Mouse (Mus musculus) adrenal gland, adult (tissue): Measurements from ENCODE around the gene Lmod3.
A peak's percentile ranks its signal among the peaks of the same experiment; 100 is the strongest.

Source experiments
- DNase-seq, 2 experiments: peaks; one replicate each; pipeline ENCODE4 v3.0.0; 2022 to 2023; ENCODE audit warnings: low spot score in 1 of 2; ENCODE audit not compliant: inconsistent age in 2 of 2

The Lmod3 gene

DNA sequence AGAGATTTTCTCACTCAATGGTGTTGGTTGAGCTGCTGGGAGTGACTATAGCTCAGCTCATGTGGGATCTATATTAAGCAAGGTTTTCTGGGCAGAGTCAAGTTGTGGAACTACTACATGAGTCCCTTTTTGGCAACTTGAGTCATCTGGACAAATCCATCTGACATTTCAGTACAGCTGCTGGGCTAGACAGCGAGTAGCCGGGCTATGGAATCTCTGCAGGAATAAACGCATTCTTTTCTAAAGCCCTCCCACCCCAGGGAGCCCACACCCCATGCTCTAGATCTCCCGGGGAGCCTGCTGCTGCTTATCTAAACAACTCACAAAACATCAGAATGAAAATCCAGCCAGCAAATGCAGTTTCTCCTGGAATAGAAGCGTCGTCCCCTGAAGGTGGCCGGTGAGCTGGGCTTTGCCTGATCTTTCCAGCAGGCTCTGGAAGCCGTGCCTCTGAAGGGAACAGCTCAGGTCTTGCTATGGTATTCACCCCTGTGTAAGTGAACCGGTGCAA, at the start of gene Lmod3:
Gene Lmod3 (minus strand): TSS at position 49 of the 511 bp plus-strand sequence.
- no peak for DNase-seq

DNA sequence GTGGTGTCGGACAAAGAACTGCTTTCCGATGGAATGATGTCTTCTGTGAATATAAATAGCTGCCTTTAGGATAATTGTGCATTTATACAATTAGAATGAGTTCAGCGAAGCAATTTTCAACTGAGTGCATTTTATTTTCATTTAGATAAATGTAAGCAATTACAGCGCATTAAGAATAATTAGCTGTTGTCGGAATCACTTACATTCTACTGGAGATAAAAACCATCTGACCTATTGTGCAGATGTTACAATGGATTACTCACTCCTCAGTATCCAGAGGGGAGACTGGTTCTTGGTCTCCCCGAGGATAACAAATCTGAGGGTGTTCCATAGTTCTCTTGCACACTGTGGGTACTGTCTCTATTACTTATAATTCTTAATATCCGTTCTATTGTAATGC, 49.7 kb upstream of the Lmod3 start:
- no peak for DNase-seq

DNA sequence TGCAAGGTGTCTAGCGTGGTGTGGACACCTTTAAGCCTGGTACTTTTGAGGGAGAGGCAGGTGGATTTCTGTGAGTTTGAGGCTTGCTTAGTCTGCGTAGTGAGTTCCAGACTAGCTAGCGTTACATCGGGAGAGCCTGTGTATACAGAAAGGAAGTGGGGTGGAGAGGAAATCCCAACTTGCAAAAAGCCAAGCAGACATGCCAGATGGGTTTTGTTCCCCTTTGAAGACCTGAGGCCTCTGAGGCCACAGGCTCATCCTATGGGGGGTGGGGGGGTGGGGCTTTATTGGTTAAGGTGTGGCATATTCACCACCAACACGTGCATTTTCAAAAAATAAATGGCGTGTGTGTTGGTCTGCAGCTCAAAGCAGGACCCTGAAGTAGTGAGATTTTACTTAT, 48.1 kb upstream of the Lmod3 start:
- DNase-seq: no peak

DNA sequence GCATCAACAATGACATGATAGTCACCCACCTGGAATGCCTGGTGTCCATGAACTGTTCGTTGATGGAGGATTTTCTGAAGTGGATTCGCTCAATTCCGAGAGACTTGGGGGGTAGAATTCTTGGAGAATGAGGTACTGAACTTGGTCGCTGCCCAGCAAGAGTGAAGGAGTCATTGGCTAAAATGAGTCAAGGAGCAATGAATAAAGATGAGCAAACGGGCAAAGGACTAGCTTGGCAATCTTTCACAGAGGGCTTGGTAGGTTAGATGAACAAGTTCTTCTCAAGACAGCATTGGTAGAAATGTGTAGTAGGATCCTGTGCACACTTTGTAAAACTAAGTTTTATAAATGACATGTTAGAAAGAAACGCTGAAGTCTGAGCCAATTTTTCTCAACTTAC, 47.6 kb upstream of the Lmod3 start:
- no peak for DNase-seq

DNA sequence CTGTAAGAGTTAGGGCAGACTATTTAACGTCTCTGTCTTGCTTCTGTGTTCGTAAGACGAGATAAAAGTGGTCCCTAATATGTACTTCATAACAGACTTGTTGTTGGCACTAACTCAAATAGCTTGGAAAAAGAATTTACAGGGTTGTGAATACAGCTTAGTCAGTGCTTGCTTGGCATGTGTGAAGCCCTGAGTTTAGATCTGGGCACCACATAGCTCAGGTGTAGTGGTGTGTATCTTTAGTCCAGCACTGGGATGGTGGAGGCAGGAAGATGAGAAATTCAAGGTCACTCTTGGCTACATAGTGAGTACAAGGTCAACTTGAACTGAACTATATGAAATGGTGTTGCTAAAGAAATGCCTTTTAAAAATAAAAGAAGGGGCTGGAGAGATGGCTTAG, 44.6 kb upstream of the Lmod3 start:
- DNase-seq: no peak

DNA sequence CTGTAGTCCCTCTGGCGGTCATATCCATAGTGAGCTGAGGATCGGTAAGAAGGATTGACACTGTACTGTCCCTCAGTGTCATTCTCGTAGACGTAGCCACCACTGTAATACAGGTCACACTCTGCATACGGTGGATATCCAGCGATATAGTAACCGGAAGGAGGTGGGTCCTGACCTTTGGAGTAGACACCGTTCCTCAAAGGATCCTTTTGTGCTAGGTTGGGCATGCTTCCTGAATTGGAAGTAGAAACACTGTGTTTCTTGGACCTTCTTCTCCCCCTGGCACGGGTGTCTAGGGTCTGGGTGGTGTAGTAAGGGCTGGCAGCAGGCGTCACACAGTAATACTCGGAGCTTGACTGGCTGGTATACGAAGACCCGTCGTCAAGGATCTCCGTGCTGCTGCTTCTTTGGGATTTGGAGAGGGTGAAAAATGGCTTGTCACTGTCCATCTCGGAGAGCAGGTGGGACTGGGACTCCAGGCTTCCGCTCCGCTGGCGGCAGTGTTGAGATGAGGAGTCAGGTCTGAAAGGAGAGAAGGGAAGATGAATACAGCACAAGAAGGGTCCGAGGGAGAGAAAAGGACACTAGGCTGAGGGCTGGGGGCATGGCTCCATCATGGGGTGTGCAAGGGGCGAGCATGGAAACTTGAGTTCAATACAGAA, 43.4 kb upstream of the Lmod3 start:
- no peak for DNase-seq

DNA sequence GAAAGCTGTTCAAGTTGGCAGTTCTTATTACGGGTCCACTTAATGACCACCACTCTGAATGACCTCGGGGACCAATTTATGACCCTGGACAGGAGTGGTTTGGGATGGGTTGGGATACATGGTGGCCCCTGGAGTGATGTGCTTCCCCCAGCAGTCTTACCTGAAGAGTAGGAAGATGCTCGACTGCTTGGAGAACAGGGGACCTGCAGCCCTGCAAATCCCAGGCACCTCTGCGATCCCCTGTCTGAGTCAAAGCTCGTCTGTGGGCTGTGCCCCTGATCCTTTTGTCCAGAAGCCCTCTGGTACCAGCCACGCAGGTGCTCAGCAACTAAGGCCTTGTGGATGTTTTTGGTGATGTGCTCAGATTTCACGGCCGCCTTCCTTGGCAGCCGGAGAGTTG, 42.9 kb upstream of the Lmod3 start:
- DNase-seq: no peak

DNA sequence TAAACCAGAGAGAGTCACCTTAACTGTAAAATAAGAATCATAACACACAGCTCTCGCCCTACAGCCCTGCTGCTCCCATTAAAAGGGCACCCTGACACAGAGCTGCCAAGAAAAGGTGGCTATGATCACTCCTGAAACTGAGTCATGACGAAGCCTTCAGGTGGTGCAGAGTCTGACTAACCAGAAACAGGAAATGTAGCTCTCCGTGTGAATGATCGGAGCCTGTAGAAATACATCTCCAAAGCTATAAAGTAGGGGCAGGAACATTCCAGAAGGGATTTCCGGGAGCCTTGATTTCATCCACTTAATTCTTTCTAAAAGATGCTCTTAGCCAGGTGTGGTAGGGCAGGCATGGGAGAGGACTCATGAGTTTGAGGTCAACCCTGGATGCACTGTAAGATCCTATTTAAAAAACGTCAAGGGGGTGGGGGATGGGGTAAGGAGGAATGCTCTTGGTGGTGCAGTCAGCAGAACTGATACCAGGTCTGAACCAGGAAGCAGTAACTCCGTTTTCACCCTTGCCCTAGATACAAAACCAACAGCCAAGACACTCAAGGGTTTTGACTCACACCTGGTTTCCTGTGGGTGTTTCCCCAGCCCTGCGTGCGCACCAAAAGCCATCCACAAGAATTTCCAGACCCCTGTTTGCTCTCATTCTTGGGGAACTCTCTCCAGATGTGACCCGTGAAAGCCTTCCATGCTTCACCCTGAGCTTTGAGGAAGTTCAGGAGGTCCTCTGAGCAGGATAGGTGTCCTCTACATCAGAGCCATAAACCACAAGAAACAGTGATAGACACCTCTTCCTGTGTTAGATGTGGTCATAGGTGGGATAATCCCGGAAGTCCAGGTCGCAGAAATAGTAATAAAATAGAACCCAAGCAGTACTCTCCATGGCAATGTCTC, 41.4 kb upstream of the Lmod3 start:
- DNase-seq: no peak

DNA sequence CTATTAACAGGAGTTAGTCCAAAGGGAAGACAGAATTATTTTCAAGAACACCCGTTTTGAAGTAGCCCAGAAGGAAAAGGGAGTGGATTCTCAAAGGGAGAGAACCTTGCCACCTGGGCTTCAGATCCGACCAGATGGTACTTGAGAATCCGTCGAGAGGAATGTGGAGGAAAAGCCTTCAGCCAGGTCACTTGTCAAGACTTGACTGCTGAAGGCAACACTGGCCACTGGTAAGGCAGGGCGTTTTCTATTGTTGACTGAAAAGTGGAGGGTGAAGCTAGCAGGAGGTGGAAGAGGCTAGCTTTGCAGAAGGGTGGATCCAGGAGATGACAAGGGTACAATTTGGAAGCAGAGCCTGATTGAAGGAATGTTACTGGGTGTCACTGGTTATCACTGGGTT, 40.3 kb upstream of the Lmod3 start:
- DNase-seq: no peak

DNA sequence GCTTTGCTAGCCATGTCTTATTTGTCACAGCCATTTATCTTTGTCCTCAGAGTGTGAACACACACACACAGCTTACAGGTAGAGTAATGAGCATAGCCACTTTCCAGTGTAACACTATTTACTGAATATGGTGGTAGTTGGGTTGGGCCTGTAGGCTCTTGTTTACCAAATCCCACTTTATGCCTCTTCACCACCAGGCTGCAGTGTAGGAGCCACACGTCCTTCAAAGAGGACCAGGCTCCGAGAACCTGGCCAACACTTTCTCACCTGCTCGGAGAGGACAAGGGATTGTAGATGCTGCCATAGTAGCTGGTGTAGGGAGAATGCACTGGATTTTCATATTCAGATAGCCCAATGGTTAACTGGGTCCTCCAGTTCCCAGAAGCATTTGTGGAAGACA, 39.5 kb upstream of the Lmod3 start:
- no peak for DNase-seq

DNA sequence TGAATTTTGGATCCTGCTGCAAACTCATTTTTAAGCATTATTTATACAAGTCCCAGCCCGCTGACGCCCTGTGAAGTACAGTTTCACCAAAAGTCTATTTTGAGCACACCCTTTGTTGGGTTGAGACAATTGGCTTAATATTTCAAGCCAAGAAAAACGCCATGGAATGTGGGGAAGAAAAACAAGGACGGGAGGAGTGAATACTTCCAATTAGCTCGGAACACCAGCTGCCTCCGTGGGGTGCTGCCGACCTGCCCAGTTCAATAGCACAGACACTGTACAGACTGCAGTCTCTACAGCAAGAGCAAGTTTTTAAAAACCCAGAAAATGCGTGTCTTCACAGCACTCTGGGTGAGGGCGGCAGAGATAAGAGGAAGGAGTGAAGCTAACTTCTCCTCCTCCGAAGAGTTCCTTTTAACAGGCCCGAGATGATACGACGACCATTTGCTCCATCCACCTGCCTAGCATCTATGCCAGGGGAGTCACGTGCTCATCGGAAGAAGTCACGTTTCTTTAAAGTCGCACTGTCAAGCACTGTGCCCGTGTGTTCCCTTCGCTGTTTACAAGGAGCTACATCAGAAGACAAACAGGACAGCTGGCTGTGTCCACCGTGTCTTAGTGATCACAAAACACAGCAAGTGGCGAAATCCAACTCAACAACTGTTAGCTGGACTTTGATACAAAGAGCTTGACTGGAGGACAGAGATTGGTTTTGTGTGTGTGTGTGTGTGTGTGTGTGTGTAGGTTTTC, 38.8 kb upstream of the Lmod3 start:
- no peak for DNase-seq

DNA sequence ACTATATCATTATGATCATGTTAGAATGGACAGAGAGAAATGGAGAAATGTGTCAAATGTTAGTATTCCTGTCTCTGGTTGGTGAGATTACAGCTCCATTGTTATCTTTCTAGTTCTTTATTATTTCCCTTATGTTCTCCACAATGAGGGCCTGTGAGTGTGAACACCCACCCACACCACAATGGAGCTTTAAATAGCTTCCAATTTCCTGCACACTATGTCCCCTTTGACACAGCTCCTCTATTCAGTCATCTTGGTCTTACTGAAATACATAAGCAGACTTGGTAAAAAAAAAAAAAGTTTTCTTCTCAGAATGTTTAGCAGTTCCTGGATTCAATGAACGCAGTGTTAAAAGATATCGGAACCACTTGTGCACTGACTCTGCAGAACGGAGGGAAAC, 38.1 kb upstream of the Lmod3 start:
- DNase-seq: no peak

DNA sequence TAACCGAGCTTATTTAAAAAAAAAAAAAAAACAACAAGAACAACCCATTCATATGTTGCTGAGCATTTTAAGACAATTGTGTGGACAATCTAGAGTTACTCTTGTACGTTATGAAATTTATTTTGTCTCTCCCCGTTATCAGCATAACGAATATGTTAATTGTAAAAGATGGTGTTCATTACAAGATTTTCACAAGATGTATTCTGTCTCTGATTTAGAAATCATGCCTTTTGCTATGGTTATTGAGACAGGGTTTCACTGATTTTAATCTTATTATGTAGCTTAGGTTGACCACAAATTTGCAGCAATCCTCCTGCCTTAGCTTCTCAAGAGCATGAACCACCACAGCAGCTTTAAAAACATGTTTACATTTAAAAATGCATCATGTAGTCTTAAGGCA, 37.3 kb upstream of the Lmod3 start:
- no peak for DNase-seq

DNA sequence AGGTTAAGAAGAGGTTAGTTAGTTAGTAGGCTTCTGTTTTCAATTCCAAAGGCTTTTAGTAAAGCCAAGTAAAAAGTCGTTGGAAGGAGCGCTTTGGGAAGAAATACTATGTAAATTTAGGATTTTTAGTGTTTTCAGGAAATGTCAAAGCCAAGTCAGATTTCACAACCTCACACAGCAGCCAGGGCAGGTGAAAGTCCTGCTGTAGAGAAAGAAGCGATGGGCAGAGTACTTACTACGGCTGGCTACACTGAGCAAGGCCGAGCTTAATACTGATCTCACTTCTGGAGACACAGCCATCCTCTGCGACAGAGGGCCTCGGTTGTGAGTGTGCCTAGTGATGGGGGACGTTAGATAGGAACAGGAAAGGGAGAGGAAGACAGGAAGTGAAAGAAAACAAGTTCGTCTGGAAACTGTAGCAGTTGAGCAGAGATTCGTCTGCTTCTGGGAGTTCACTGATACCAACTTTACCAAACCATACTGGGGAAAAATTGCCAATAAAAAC, 36.8 kb upstream of the Lmod3 start:
- DNase-seq: no peak

DNA sequence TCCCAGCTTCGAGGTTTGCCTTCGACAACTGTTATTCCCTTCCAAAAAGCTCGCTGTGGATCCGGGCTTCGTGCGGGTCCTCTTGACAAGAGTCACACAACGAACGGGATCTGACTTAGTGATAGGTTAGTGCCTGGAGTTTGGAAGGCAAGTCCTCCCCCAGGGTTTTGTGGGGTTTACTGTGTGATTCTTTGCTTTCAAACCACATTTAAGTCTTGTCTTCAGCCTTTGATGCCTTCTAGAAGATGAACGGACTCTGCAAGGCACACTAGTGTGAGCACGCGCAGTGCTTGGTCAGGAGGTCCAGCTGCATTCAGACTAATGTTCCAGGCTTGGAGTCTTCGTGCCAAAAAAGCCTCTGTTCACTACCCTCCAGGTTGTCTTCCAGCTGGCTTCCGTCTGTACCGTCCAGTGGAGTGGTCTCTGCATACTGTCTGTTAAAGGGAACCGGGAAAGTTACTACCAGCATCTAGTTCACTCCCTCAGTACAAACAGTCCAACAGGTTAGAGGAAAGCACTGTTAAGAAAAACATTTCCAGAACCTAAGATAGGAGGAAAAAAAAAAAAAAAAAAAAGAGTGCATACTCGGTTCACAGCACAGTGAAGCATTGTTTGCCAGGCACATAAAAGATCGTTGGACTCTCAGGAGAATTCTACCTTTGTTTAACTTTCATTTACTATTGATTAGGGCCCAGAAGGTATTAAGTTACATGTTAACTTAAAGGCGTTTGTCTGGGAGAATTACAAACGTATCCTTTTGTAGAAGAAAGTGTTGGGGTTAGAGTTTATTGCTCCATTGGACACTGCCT, 35.7 kb upstream of the Lmod3 start:
- DNase-seq: no peak

DNA sequence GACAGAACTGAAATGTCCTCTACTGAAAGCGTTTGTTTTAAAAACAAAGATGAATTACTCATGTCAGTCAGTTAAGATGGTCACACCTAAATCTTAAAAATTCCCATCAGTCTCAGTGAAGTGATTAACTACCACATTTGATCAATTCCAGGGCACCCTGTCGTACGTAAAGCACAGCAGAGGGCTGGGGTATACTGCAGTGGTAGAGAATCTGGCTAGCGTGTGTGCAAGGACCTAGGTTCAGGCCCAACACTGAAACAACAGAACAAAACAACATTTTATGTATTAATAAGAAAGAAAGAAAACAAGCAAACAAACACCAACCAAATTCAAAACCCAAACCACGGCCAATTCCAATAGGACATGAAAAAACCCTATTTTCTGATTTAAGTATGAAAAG, 33.8 kb upstream of the Lmod3 start:
- DNase-seq: no peak

DNA sequence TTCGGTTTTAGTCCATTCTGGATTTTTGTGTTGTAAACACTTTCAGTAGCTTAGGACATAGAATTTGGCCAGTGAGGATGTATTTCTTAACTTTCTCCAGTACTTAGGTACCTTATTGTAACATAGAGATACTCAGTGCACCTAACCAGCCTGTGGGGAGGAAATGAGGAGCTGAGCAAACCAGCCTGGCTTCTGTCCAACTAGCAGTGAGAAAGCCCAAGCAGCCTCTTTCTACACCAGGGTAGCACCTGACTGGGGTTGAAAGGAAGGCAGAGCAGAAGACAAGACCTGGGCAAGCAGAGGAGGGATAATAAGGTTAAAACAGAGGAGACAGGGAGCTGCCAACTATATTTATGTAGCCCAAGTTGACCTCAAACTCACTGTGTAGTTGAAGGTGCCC, 31.1 kb upstream of the Lmod3 start:
- DNase-seq: no peak

DNA sequence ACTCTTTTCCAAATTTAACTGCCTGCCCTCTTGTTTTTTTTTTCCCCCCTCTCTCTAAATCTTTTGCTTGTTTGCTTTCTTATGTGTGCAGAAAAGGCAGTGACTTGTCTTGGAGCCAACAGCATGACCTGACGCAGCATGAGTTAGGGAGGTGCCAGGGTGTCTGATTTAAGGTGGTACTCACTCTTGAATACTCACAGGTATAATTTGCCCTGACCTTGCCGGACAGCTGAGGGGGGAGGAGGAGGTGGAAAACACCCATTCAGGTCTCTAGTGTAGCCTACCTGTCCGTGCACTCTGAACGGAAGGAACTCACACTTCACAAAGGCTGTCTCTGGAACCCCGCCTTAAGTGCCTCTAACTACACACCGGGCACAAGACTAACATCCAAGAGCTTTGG, 26.3 kb upstream of the Lmod3 start:
- peak in 1 of 2 experiments; percentile 41 for DNase-seq

DNA sequence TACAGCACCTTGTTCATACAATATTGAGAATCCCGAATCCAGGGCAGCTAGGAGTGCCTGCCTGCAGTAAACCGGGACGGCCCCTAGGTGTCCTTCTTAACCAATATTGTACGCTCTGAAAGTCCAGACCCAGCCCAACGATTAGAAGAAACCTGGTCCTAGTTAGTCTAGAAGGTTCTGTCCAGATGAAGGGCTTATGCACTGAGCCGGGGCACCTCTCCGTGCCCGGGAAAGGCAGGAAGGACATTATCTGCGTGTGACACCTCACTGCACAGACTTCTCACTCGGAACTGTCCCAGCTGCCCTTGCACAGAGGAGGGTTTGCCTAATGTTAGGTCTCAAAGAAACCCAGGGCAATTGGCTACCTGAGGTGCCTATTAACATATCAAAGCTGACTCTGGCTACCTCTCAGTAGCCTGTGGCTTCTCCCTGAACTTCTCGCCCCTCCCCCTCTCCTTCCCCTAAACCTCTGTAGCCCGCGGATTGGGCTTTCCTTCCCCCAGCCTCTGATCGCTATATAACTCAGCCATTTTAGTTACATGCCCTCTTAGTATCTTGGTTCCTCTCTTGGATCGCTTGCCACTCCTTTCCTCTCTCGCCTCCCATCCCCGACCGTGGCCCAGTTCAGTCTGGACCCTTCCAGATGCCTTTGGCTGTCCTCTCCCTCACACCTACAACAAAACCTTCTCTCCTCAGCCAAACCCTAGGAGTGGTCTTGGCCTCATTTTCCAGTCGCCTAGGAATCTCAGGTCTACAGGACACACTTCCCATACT, 25.6 kb upstream of the Lmod3 start:
- DNase-seq: peak; percentile 72 to 93
